Mouse (Mus musculus) liver, postnatal 0 days (tissue): Measurements from ENCODE around the gene Slc24a3. TPM values are rescaled to one million over a fixed set of nuclear protein-coding genes. Genes with fewer than 3 reads are reported as not detected.

Experiments used
- ATAC-seq: fragments of 200-750 bp; cut with Nextera tagmentation; 2 replicates; pipeline ENCODE4 v1.8.0; 2017; ENCODE audit warnings: mild to moderate bottlenecking, moderate library complexity
- DNase-seq: peaks from one replicate; pipeline ENCODE4 v3.0.0-alpha.2; 2016
- H3K27ac ChIP-seq: fragments of 300-500 bp; sonication (generic); 2 replicates; pipeline ENCODE4 v1.5.1; 2014; ENCODE audit warnings: antibody characterized with exemption, moderate library complexity, mild to moderate bottlenecking, low read depth
- H3K27me3 ChIP-seq: fragments of 300-500 bp; sonication (generic); 2 replicates; pipeline ENCODE4 v1.6.1; 2014; ENCODE audit warnings: low read length, control low read depth, mixed read lengths; ENCODE audit not compliant: insufficient read depth
- H3K36me3 ChIP-seq: fragments of 300-500 bp; sonication (generic); replicated peaks from 2 replicates; pipeline ENCODE4 v1.6.1; 2014; ENCODE audit warnings: mild to moderate bottlenecking, control low read depth, low read length, moderate library complexity, mixed read lengths; ENCODE audit not compliant: insufficient read depth
- H3K4me1 ChIP-seq: fragments of 300-500 bp; sonication (generic); 2 replicates; pipeline ENCODE4 v1.6.1; 2014; ENCODE audit warnings: antibody characterized with exemption, mild to moderate bottlenecking, control low read depth; ENCODE audit not compliant: insufficient read depth
- H3K4me2 ChIP-seq: fragments of 300-500 bp; sonication (generic); 2 replicates; pipeline ENCODE4 v1.6.1; 2014; ENCODE audit warnings: low read depth, mild to moderate bottlenecking, low read length, moderate library complexity, mixed read lengths
- H3K4me3 ChIP-seq: fragments of 300-500 bp; sonication (generic); 2 replicates; pipeline ENCODE4 v1.5.1; 2014; ENCODE audit warnings: low read depth, low read length
- H3K9ac ChIP-seq: fragments of 300-500 bp; sonication (generic); replicated peaks from 2 replicates; pipeline ENCODE4 v1.6.1; 2014; ENCODE audit warnings: mild to moderate bottlenecking, moderate library complexity
- H3K9me3 ChIP-seq: fragments of 300-500 bp; sonication (generic); 2 replicates; pipeline ENCODE4 v1.6.1; 2016; ENCODE audit warnings: mild to moderate bottlenecking, control low read depth, low read length, mixed read lengths
- CTCF ChIP-seq: sonication (generic); IDR thresholded peaks from 2 replicates; pipeline ENCODE4 v1.5.1; 2016; ENCODE audit warnings: antibody characterized with exemption, low read depth
- EP300 ChIP-seq: IDR thresholded peaks from 2 replicates; pipeline ENCODE4 v1.6.1; 2016; ENCODE audit warnings: antibody characterized with exemption, low read depth, mild to moderate bottlenecking
- WGBS: fragments of 180-500 bp; shearing (Covaris S2); extraction: QIAGEN DNeasy Blood & Tissue Kit; methylation state at CpG from one replicate; pipeline ENCODE4 v1.1.7; 2014; ENCODE audit not compliant: insufficient replicate concordance; 5-methylcytosine and 5-hydroxymethylcytosine counted together
- polyA plus RNA-seq: library from polyadenylated mRNA; unstranded; fragments of >200 nt; fragmentation: Nextera tagmentation; extraction: Ambion mirVana; gene quantifications from 2 replicates; pipeline ENCODE4 v1.2.1, GENCODE M21; 2015

The Slc24a3 gene
- polyA plus RNA-seq, 1 experiment from 2014 or later: 0.40 TPM

GRCm38 (mm10) chr2:145397456-145398206, 230.1 kb downstream of the Slc24a3 start:
- Histone ChIP-seq H3K36me3 (no peaks in the 10 kb centered on the region), H3K27me3 (no peaks in the 10 kb centered on the region), H3K27ac (no peak overlapping the region), H3K9ac (no peak overlapping the region), H3K4me2 (no peak overlapping the region), H3K4me3 (no peak overlapping the region), H3K9me3 (no peaks in the 10 kb centered on the region), H3K4me1 (no peaks in the 10 kb centered on the region)
- 76% methylated on average over 10 of the region's 10 CpGs for WGBS
- no peak for TF ChIP-seq CTCF
- no peak for TF ChIP-seq EP300
- no peak for ATAC-seq
- DNase-seq: no peak

GRCm38 (mm10) chr2:145401240-145401805, 233.8 kb downstream of the Slc24a3 start:
- Histone ChIP-seq H3K4me3 (no peak overlapping the region), H3K27me3 (no peaks in the 10 kb centered on the region), H3K36me3 (no peaks in the 10 kb centered on the region), H3K4me2 (no peak overlapping the region), H3K27ac (no peak overlapping the region), H3K9ac (no peak overlapping the region), H3K9me3 (no peaks in the 10 kb centered on the region), H3K4me1 (no peaks in the 10 kb centered on the region)
- WGBS: 68% methylated on average over 6 of the region's 6 CpGs
- TF ChIP-seq CTCF (no peak), EP300 (no peak)
- no peak for ATAC-seq
- DNase-seq: no peak

- Histone ChIP-seq H3K9ac (no peak overlapping the region), H3K4me3 (no peak overlapping the region), H3K27ac (no peak overlapping the region), H3K36me3 (no peaks in the 10 kb centered on the region), H3K9me3 (no peaks in the 10 kb centered on the region), H3K27me3 (no peaks in the 10 kb centered on the region), H3K4me2 (no peak overlapping the region), H3K4me1 (no peaks in the 10 kb centered on the region)
- TF ChIP-seq EP300: no peak
- WGBS: 65% methylated on average over 2 of the region's 2 CpGs
- DNase-seq (no peak), ATAC-seq (no peak)
Measured at GRCm38 (mm10) chr2:145401996-145402395, 234.4 kb downstream of the Slc24a3 start.

GRCm38 (mm10) chr2:145404818-145405531, 237.4 kb downstream of the Slc24a3 start:
- no peaks in the 10 kb centered on the region for H3K36me3 ChIP-seq
- no peak overlapping the region for H3K4me3 ChIP-seq
- no peaks in the 10 kb centered on the region for H3K9me3 ChIP-seq
- WGBS: 72% methylated on average over 11 of the region's 11 CpGs
- no peak overlapping the region for H3K9ac ChIP-seq
- no peak overlapping the region for H3K4me2 ChIP-seq
- TF ChIP-seq CTCF (no peak), EP300 (no peak)
- H3K27me3 ChIP-seq: no peaks in the 10 kb centered on the region
- ATAC-seq: no peak
- H3K27ac ChIP-seq: no peak overlapping the region
- H3K4me1 ChIP-seq: no peaks in the 10 kb centered on the region
- no peak for DNase-seq

GRCm38 (mm10) chr2:145405746-145406145, 238.2 kb downstream of the Slc24a3 start:
- H3K4me2 ChIP-seq: no peak overlapping the region
- no peak overlapping the region for H3K27ac ChIP-seq
- no peaks in the 10 kb centered on the region for H3K36me3 ChIP-seq
- H3K9me3 ChIP-seq: no peaks in the 10 kb centered on the region
- WGBS: 53% methylated on average over 4 of the region's 4 CpGs
- H3K27me3 ChIP-seq: no peaks in the 10 kb centered on the region
- H3K4me3 ChIP-seq: no peak overlapping the region
- no peak for TF ChIP-seq EP300
- TF ChIP-seq CTCF: no peak
- DNase-seq (no peak), ATAC-seq (no peak)
- H3K9ac ChIP-seq: no peak overlapping the region
- no peaks in the 10 kb centered on the region for H3K4me1 ChIP-seq

GRCm38 (mm10) chr2:145417738-145418137, 250.2 kb downstream of the Slc24a3 start:
- Histone ChIP-seq H3K4me1 (no peaks in the 10 kb centered on the region), H3K4me3 (no peak overlapping the region), H3K27me3 (no peaks in the 10 kb centered on the region), H3K4me2 (no peak overlapping the region), H3K9me3 (no peaks in the 10 kb centered on the region), H3K36me3 (no peaks in the 10 kb centered on the region), H3K9ac (no peak overlapping the region), H3K27ac (no peak overlapping the region)
- WGBS: 76% methylated on average over 2 of the region's 2 CpGs
- TF ChIP-seq CTCF (no peak), EP300 (no peak)
- DNase-seq: no peak
- no peak for ATAC-seq
